Mouse (Mus musculus): ENCODE results near the gene Acp7.
"Not testable (repeated sequence)": the region's sequence is repeated elsewhere in the genome, so short reads cannot be mapped to it uniquely, and the experiment has no call there.

Gene Acp7

DNA sequence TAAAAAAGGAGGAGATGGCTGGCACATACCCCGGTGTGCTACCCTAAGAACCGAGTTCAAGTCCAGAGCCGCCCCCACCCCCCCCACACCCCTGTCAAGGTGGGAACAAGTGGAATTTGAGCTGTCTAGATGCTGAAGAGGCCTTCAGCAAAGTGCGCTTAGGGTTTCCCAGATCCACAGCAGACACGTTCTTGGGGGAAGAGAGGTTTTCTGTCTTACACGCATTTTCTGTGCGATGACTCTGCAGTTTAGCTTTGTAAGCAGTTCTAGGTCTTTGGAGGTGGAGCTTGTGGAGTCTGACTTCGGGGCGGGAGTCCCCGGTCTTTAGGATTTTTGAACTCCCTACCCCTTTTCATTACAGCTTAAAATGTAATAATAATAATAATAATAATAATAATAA, at the start of gene Acp7:
Gene Acp7, minus strand, starts transcription at position 260 of the 400 bp plus-strand sequence.
- no peak for DNase-seq (ENCODE audit: low read depth, low spot score)

DNA sequence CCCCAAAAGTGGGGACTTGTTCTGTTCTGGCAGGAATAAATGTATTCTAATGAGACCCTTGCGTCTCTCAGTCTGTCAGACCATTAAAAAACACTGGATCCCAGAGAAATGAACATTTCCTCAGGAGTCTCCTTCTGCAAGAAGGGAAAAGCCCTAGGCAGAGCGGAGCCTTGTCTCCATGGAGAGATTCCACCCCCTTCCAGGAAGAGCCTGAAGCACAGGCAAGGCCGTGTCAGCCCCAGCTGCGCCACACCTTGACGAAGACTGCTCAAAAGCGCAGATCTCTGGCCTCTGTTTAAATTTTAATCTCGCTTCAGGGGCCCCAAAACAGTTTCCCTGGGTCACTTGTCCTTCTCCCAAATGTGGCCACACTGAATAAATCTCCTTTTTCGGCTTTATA, 46.5 kb upstream of the Acp7 start:
- DNase-seq (ENCODE audit: low read depth, low spot score): no peak

DNA sequence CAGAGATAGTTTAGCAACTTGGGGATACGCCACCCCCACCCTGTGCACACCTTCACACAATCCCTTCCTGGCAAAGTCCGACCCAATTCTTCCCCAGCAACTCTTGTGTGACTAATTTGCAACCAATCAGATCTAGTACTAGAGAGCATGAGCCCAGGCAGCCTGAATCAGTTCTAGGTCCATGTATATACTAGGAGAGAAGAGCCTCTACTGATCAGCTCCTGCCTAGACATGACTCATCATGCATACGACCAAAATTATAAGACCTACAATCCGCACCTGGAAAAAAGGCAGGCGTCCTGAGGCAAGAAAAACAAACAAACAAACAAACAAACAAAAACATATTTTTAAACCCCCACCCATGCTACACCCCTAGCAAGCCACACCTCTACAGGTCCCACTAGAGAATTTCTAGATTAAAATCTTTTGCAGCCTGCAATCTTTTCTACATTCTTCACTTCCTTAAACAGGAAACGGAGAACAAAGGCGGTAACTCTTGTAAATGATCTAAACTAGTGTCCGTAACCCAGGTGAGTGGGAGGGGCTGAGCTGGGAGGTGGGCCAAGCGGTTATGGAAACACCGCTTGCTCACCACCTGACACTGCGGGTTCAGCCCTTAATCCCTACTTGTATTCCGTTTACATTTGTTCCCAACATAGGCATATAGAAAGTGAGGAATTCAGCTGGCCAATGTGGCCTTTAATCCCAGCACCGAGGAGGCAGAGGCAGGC, 45.8 kb upstream of the Acp7 start:
- DNase-seq (ENCODE audit: low read depth, low spot score): no peak

DNA sequence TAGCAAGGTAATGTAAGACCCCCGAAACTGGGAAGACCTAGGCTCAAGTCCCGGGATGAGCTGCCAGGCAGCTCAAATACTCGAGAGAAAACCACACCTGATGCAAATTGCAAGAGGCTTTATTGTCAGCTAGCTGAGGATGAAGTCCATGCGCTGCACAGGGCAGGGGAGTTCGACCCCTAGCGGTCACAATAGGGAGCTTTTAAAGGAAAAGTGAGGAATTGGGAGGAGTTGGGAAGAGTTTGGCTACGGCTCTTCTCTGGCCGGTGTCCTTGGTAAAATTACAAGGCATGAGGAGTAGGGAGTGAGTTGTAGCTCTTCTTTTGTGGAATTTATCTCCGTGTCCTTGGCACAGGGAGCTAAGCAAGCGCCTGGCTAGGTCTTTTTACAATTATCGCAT, 44.6 kb upstream of the Acp7 start:
- no peak for DNase-seq (ENCODE audit: low read depth, low spot score)

DNA sequence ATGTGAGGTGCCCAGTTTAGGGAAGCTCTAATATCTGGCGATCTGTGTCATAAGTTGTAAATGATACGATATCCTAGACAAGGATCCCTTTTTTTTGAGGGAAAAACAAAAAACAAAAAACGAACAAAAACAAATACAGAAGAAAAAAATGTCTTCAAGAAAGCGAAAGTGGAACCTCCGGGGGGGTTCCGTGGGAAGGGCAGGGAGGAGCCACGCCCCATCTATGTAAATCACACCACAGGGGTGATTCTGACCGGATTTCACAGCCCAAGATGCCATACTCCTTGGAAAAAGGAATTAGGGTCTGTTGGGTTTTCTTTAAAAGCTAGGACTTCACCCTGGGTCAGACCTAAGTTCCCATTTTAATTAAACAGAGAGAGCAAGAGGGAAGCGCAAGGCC, 43.9 kb upstream of the Acp7 start:
- DNase-seq (ENCODE audit: low read depth, low spot score): peak; percentile 43

DNA sequence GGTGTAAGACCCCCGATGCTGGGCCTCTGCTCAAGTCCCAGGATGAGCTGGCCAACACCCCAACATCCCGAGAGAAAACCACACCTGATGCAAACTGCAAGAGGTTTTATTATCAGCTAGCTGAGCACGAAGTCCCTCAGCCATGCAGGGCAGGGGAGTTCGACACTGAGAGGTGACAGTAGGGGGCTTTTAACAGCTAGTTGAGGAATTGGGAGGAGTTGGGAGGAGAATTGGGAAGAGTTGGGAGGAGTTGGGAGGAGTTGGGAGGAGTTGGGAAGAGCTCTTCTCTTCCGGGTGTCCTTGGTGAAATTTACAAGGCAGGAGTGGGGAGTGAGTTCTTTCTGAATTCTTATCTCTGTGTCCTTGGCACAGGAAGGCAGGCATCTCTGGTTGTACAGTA, 41.7 kb upstream of the Acp7 start:
- DNase-seq (ENCODE audit: low read depth, low spot score): not testable (repeated sequence)

DNA sequence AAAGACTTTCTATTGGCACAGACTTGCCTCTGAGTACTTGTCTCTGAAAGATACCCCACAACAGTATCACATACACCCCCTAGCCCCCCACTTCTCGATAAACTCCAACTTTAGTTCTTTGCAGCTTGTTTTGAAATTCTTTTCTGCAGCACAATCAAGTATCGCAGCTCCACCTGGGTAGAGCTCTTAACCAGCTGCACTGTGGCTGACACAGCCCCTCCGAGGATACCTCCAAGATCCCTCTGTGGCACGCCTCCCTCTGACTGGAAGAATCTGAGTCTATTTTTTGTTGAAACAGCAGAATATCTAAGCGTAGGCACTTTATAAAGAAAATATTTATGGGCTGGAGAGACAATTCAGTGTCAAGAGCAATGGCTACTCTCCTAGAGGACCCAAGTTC, 41.1 kb upstream of the Acp7 start:
- DNase-seq (ENCODE audit: low read depth, low spot score): no peak

DNA sequence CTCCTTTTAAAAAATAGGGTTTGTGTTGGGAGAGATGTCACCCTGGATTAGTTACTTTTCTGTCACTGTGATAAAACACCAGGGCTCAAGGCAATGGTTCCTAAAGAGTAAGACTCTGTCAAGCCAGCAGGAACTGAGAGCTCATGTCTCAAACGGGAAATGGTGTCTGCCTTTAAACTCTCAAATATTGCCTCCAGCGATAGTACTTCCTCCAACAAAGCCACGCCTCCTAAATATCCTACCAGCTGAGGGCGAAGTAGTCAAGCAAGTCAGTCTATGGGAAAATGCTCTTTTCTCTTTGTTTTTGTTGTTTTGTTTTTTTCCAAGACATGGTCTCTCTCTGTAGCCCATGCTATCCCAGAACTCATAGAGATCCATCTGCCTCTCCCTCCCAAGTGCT, 40.0 kb upstream of the Acp7 start:
- no peak for DNase-seq (ENCODE audit: low read depth, low spot score)

DNA sequence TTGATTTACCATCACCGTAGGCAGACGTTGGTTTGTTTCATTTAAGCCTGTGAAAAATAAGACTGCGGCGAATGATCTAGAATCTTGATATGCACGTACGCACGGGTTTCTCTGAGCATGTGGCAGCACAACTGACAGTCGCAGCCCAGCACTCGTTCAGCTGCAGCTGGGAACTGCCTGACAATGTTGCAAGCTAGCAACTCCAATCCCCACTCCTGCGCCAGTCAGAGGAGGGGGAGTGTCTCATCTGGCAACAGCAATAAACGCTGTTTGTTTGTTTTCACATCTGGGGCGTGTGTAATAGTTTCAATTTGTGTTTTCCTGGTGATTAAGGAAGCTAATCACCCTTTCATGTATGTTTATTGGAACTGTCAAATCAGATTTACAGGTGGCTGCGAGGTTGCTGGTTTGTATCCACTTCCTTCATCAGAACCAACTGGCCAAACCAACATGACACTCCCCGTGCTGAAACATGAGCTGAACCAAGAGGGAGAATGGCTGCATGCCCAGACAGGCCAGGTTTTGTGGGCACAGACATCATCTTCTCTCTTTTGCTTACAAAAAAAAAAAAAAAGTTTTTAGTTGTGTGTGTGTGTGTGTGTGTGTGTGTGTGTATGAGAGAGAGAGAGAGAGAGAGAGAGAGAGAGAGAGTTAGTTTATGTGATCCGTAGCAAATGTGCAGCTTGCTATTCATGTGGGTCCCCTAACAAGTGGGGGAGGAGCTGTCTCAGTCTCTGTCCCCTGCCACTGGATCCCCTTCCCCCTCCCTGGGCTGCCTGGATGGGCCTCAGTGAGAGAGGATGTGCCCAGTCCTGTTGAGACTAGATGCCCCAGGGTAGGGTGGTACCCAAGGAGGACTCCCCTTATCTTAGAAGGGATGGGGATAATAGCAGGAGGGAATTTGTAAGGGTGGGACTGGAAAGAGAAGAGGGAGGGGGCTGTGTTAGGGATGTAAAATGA, 34.8 kb upstream of the Acp7 start:
- DNase-seq (ENCODE audit: low read depth, low spot score): no peak

DNA sequence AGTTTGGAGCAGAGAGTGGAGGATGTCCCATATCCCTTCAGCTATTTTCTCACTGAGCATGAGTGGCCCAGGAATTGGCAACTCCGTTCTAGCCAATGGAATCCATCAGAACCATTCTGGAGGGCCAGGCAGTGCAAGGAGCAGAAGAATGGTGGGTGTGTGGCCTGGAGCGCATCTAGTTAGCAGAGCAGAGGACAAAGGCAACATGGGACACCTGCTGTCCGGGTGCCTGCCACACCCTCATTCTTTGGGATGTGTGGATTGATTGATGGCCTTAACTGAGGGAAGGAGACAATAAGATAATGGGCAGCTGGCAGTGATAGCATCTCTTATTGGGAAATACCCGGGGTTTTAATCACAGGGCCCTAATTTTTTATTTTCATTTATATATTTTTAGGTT, 25.3 kb upstream of the Acp7 start:
- DNase-seq (ENCODE audit: low read depth, low spot score): no peak

- DNase-seq (ENCODE audit: low read depth, low spot score): peak; percentile 48
Measured at GRCm38 (mm10) chr7:28651157-28651556, 20.0 kb upstream of the Acp7 start.

GRCm38 (mm10) chr7:28647016-28647415, 15.9 kb upstream of the Acp7 start:
- peak; percentile 20 for DNase-seq (ENCODE audit: low read depth, low spot score)

DNA sequence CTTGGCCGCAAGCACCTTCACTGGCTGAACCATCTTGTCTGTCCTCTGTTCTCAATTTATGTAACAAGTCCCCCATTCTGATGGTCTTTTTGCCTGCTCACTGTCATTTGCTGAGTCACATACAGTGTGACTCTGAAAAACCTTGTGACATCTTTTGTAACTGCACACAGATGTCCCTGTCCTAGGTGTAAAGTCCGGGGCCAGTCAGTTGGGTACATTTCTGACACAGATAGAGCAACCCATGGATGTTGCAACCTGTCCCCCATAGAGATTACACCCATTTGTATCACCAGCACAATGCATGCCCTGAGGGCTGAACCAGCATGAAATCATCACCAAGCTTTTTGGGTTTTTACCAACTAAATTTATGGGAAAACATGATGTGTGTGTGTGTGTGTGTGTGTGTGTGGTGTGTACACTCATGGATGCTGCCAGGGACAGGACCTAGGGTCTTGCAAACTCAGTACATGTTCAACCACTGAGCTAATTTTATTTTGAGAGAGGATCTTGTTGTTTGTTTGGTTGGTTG, 14.9 kb upstream of the Acp7 start:
- no peak for DNase-seq (ENCODE audit: low read depth, low spot score)

DNA sequence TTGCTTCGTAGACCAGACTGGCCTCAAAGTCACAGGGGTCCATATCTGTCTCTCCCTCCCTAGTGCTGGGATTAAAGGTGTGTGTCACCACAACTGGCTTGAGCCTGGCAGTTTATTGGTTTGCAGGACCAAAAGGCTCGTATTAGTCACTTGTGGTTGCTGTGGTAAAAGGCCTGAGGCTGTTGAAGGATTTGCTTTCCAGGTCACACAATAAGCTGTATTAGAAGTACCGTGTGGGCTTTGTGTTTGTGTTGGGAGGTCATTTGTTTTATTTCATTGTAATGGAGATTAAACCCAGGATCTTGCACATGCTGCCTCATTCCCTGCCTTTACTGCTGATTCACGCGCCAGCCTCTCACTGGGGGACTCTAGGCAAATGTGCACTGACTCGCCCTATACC, 14.2 kb upstream of the Acp7 start:
- no peak for DNase-seq (ENCODE audit: low read depth, low spot score)

GRCm38 (mm10) chr7:28641546-28641945, 10.4 kb upstream of the Acp7 start:
- DNase-seq (ENCODE audit: low read depth, low spot score): no peak

- DNase-seq (ENCODE audit: low read depth, low spot score): no peak
Measured at GRCm38 (mm10) chr7:28637511-28637910, 6.4 kb upstream of the Acp7 start.

DNA sequence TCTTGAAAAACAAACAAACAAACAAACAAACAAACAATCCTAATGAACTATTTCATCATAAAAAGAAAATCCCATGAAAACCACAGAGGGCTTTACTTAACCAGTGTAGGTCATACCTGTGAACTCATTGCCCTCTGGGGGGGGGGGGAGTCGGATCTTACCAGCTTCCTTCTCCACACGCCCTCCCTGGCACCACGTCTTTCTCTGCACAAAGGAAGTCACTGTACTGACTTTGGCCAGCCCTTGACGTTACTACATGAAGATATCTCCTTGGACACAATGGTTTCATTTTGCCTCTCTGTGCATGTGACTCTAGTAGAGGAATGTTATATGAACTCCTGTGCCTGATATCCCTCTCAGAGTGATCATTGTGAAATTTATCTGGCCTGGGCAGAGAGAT, 3.0 kb upstream of the Acp7 start:
- no peak for DNase-seq (ENCODE audit: low read depth, low spot score)

- DNase-seq (ENCODE audit: low read depth, low spot score): no peak
Measured at GRCm38 (mm10) chr7:28624791-28625190, 6.3 kb downstream of the Acp7 start.

DNA sequence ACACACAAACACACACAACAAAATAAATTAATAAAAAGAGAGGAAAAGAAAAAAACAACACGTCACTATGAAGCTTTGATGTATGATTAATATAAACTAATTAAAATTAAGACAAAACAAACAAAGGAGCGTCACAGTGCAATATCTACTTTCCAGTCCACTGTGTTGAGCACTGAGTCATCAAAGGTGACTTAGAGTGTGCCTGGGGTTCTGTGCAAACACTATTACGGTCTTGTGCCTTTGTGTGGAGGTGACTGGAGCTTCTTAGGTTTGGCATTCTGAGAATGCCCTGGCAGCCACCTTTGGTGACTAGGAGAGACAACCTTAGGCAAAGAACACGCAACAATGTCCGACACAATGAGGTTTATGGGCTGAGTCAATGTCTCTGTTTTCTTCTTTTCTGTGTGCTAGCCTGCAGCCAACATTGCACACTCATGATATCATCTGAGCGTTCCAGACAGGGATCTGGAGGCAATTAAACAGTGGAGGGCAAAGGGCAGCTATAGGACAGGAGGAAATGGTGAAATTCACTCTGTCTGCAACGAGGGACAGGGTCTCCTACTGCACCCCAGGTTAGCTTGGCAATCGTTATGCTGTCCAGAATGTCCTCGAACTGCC, 11.9 kb downstream of the Acp7 start:
- DNase-seq (ENCODE audit: low read depth, low spot score): no peak

GRCm38 (mm10) chr7:28605951-28606350, 25.2 kb downstream of the Acp7 start:
- DNase-seq (ENCODE audit: low read depth, low spot score): no peak

DNA sequence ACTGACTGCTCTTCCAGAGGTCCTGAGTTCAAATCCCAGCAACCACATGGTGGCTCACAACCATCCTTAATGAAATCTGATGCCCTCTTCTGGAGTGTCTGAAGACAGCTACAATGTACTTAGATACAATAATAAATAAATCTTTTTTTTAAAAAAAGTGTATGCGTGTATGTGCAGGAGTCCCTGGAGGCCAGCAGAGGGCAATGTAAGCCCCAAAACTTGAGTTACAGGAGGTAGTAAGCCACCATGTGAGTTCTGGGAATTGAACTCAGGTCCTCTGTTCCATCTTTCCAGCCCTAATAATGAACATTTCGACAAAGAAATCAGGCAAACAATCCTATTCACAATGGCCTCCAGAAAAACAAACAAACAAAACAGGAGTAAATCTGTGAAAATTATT, 27.3 kb downstream of the Acp7 start:
- peak; percentile 46 for DNase-seq (ENCODE audit: low read depth, low spot score)

GRCm38 (mm10) chr7:28603136-28603535, 28.0 kb downstream of the Acp7 start:
- no peak for DNase-seq (ENCODE audit: low read depth, low spot score)

Data from A20 (cell line).